Mouse (Mus musculus): Measurements from ENCODE around the gene Sh3rf3.

GRCm38 (mm10) chr10:59002361-59002760 is 189.2 kb downstream of the Sh3rf3 start:
- TF ChIP-seq HCFC1 (IDR thresholded peaks at IDR 0.05; ENCODE audit: borderline replicate concordance, insufficient read depth, low read length) (no peak), ZNF384 (IDR thresholded peaks at IDR 0.05; ENCODE audit: low read depth, low read length) (no peak), MAFK (IDR thresholded peaks at IDR 0.05; ENCODE audit: insufficient read depth, low read depth, low read length) (no peak), ZC3H11A (IDR thresholded peaks at IDR 0.05; ENCODE audit: borderline replicate concordance, low read depth, low read length) (no peak), CHD2 (IDR thresholded peaks at IDR 0.05; ENCODE audit: low read depth, low read length) (no peak)
